Mouse (Mus musculus) spleen, postnatal 14 days (tissue): Measurements from ENCODE around the gene Miga1.
A peak's percentile ranks its signal among the peaks of the same experiment; 100 is the strongest.
"Not testable (repeated sequence)": the region's sequence is repeated elsewhere in the genome, so short reads cannot be mapped to it uniquely, and the experiment has no call there.

Experiments
- DNase-seq, 2 experiments: peaks; one replicate each; pipeline ENCODE4 v3.0.0; 2021 to 2022; ENCODE audit warnings: low spot score in 2 of 2

The Miga1 gene

DNA sequence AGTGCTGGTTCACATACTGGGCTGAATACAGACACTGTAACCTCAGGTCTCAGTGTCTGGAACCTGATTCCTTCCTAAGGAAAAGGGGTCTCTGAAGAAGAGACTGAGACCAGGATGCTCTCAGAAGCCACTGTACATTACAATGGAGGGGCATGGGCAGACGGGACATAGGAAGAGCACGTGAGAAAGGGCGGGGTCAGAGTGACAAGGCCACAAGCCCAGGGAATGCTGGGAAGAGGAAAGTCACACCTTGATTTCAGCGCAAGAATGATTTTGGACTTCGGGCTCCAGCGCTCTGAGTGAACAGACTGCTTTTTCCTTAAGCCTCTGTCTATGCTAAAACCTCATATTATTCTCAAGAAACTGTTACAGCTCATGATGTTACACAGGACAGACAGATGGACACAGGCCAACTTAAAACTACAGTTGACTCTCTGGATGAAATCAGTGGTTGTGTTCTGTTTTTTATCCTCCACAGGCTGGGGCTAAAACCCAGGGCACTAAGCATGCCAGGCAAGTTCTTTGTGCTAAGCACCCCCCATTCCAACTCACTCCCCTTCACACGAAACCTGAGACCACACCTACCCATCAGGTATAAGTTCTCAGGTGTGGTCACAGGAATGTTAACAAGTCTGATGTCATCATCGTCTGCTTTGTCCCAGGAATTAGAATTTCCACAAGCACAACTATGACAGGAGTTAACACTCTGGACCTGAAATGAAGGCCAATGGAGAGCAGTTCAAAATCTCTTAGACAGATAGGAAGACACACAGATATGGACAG lies 18.3 kb downstream of the Miga1 start:
- DNase-seq: no peak

GRCm38 (mm10) chr3:152320972-152321645 lies 19.1 kb downstream of the Miga1 start:
- DNase-seq: no peak

- DNase-seq: not testable (repeated sequence)
Measured at GRCm38 (mm10) chr3:152316447-152317173, 23.6 kb downstream of the Miga1 start.

DNA sequence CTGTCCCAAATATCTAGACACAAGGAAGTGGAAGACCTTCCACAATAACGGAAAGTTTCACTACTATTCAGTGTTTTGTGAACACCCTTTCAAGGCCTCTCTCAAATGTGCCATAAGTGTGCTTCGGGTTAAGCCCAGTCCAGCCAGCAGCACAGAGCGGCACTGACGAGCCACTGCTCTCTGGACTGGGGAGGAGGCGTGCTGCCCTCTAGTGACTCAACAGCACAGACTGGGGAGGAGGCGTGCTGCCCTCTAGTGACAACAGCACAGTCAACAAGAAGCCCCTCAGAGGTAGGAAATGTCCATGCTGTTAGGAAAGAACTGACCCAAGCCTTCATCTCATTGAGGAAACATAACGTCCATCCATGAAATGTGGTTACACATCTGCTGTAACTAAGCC lies 24.6 kb downstream of the Miga1 start:
- peak; percentile 45 to 67 for DNase-seq

GRCm38 (mm10) chr3:152314666-152315065 lies 25.5 kb downstream of the Miga1 start:
- not testable (repeated sequence) for DNase-seq

GRCm38 (mm10) chr3:152309250-152309645 lies 31.0 kb downstream of the Miga1 start:
- no peak for DNase-seq

DNA sequence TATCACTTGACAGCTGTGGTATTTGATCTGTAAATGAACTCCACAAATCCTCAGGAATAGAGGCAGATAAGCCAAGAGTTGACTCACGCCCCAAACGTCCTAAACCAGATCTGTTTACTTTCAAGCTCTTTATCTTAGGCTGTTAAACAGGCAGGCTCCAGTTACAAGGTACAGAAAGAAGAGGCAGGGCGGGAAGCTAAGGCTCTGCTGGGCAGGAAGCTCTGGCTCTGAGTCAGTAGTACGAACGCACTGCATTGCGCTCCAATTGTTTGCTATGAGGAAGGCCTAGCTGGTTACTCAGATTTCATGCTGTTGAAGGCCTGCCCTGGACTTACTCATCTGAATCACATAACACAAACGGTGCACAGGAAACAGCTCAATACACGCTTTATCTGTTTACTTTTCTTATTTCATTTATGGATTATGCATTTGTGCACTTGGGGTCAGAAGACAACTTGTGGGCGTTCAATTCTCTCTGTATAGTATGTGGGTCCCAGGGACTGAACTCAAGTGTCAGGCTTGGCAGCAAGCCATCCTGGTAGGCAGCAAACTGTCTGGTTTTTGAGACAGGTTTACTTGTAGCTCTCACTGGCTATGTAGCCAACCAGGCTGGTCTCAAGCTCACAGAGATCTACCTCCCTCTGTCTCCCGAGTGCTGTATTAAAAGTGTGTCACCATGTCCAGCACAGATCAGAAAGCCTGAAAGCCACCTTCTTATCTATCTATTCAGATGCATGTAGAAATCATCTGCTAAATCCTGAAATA lies 31.5 kb downstream of the Miga1 start:
- no peak for DNase-seq

DNA sequence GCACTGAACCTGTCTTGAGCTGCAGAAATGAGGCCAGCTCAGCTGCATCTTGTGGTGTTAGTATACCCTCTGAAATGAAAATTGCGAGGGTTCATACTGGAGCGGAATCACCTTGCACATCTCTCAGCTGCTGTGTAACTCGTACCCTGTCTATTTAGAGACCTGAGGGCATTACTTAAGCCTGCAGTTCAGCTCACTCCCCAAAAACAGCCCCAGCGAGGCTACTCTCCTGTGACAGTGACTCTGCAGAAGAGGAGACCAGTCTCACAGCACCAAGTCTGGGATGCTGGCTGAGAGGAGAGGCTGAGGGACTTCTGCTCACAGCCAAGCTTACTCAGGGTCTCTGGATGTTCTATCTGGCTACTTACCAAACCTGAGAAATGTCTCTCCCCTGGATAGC lies 34.2 kb downstream of the Miga1 start:
- no peak for DNase-seq

DNA sequence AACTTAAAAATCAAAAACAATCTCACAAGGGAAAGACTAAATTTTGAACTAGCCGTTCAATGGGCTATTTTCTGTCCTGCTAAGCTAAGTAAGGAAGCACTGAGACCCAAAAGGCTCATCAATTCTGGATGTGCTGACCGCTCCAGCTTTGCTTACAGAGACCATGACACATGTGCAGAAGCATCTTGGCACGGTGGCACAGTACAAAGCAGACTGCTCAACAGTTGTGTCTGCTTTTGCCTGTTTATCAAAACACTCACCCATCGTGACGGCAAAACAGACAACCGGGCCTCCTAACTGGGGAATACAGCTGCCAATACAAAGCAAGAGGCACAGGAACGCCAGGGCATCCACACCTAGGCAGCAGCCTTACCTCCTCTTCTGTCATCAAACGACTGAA lies 35.1 kb downstream of the Miga1 start:
- no peak for DNase-seq

GRCm38 (mm10) chr3:152304093-152304815 lies 36.0 kb downstream of the Miga1 start:
- DNase-seq: no peak

DNA sequence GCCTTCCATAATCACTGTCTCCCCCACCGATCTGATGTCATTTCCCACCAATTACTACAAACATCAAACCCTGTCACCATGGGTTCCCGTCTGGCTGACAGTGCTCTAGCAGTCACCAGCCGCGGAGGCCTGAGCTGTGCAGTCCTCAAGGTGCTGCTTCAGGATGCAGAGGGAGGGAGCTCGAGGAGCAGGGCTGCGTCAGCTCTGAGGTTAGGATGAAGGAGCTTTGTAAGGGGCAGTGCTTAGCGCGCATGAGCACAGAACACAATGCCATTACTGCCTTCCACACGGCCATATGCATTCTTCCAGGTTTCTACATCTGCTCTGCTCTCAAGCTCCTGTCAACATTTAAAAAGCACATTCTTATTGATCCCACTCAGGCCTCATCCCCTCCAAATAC lies 37.2 kb downstream of the Miga1 start:
- no peak for DNase-seq

DNA sequence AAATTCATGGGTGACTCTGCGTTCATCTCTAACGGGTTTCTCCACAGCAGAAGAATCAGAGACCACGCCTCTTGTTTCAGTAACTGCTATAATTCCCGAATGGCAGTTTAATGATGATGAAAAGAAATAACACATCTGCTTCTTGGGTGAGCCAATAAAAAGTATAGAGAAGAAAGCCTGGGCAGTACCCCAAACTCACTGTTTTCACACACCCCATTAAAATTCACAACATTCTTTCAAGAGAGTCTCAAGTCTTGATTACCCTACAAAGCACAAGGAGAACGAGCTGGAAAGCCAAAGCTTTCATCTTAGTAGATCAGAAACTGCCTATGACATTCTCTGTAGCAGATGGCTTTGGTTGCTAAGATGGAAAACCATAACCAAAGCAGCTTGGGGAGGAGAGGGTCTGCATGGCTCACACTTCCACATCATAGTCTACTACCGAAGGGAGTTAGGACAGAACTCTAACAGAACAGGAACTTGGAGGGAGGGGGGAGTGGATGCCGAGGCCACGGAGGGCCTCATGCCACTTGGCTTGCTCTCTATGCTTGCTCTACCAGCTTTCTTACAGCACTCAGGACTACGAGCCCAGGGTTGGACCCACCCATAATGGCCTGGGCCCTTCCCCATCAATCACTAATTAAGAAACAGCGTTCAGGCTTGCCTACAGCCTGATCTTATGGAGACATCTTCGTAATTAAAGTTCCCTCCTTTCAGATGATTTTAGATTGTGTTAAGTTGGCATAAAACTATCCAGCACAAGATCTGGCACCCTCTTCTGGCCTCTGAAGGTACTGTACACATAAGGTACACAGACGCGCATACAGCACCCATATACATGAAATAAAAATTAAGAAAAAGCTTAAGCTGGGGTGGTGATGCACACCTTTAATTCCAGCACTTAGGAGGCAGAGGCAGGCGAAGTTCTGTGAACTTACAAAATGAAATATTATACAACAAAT lies 39.5 kb downstream of the Miga1 start:
- no peak for DNase-seq

DNA sequence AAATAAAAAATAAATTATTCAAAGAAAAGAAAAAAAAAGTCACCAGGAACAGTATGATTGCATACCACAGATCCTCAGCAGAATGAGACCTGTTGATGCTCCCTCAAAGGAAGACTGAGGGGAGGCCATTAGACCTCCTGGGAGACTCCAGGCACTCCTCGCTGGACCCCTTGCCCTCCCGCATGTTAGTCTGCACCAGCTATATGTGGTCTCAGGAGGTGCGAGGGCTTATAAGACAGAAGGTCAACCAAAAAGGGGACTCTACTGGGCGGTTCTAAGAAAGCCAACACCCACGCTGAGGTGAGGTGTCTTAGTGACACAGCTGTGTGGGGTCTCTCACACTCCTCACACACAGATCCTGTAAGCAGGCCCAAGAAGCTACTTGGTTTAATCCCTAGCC lies 44.3 kb downstream of the Miga1 start:
- DNase-seq: no peak

DNA sequence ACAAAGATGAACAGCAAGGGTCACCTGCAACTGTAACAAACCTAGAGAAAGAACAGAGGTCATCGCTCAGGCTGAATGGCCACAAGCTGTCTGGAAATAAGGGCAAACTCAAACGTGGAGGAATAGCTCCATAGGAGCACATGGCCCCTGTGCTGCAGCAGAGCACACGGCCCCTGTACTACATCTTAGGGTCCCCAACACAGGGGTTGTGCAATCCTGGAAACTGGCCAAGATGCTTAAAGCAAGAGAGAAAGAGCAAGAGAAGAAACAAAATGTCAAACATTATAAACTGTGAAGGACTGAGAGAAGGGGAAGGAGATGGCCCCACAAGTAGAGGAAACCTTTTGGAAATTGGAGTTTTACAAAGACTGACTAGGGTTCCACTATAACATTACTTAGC lies 45.8 kb downstream of the Miga1 start:
- no peak for DNase-seq

DNA sequence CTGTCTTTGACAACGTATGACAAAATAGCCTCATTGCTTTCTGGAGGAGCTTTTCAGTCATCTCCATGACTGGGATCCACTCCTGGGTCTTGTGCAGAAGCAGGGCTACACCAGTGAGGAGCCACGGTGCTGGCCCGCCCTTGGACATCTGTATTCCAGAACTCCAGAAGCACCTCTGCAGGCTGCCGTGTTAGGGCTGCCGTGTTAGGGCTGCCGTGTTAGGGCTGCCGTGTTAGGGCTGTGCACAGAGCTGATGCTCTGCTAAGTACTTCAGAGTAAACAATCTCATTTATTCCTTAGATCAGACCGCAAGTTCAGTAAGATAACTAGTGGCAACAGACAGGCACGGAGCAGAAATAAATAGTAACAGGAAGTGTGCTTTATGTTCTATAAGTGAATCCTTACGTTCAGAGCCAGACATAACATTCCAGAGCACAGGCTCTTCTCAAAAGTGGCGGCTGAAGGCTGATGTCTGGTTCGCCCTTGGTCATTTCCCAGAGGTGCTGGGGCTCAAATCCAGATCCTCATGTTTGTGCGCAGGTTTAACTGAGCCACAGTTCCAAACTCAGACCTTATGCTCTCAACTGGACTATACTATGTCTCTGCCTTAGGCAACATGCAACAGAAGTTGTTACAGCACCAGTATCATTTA lies 46.6 kb downstream of the Miga1 start:
- no peak for DNase-seq

GRCm38 (mm10) chr3:152291895-152292294 lies 48.3 kb downstream of the Miga1 start:
- no peak for DNase-seq

DNA sequence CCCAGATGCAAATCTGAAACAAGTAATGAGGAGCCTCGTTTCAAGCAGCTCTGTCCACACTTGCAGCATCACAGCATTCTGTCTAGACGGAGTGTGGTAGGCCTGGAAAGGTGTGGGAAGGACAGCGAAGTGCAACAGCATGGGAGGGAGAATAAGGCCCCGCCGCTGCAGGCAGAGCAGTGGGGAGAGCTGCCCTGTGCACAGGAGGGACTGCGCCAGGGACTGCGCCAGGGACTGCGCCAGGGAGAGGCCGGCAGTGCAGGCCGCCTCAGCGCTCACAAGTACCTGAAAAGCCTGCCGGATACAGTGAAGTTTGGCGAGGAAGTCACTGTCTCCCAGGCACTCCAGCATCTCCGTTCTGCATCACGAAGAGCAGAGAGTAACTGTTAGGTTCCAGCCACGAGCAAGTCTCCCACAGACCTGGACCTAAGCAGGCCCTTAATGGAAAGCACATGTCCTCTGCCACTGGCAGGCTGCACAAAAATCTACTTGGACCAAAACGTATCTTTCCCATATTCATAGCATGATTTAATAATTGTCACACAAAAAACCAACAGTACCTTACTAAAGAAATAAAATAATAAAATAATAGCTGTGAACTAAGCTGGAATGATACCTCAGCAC lies 49.9 kb downstream of the Miga1 start:
- no peak for DNase-seq

- DNase-seq: no peak
Measured at GRCm38 (mm10) chr3:152288740-152289139, 51.5 kb downstream of the Miga1 start.

GRCm38 (mm10) chr3:152288276-152288675 lies 51.9 kb downstream of the Miga1 start:
- no peak for DNase-seq
